Mouse (Mus musculus): ENCODE results near the gene Aox2. TPM values are rescaled to one million over a fixed set of nuclear protein-coding genes. Genes with fewer than 3 reads are reported as not detected.

Aox2 gene
- polyA plus RNA-seq, 1 experiment from 2014 or later = 0.04 TPM

GRCm38 (mm10) chr1:58392268-58392651, 114.1 kb downstream of the Aox2 start:
- Histone ChIP-seq H3K27ac (replicated peaks) (peak overlapping the region; percentile 99), H3K4me3 (ENCODE audit: low read depth, low read length) (peak overlapping the region; percentile 90), H3K9ac (ENCODE audit: low read length) (peak overlapping the region; percentile 99), H3K4me2 (replicated peaks; ENCODE audit: low read depth) (peak overlapping the region; percentile 77), H3K36me3 (ENCODE audit: control insufficient read depth, insufficient read depth, low read length) (peaks cover 7% of the 10 kb centered on the region), H3K9me3 (ENCODE audit: control insufficient read depth, low read length) (no peaks in the 10 kb centered on the region), H3K27me3 (ENCODE audit: control insufficient read depth, insufficient read depth, low read length) (no peaks in the 10 kb centered on the region), H3K4me1 (replicated peaks; ENCODE audit: control insufficient read depth, insufficient read depth) (no peaks in the 10 kb centered on the region; the same call in 1 of the 2 replicates)
- TF ChIP-seq CTCF (IDR thresholded peaks at IDR 0.05; ENCODE audit: low read depth) (no peak), EP300 (optimal IDR thresholded peaks at IDR 0.05) (no peak)
- ATAC-seq (ENCODE audit: low FRiP score, low TSS enrichment) (no peak; the same call in 1 of the 2 replicates), DNase-seq (ENCODE audit: low spot score) (no peak)
- WGBS = under 1% methylated on average over 16 of the region's 16 CpGs

GRCm38 (mm10) chr1:58392652-58393283, 114.6 kb downstream of the Aox2 start, which contains the start of gene Bzw1:
Gene Bzw1, plus strand, starts transcription at chr1:58392898.
- peak; percentile 94 for DNase-seq (ENCODE audit: low spot score)
- peak within 1 kb of the TSS; percentile 77 for H3K4me2 ChIP-seq (replicated peaks; ENCODE audit: low read depth)
- H3K27ac ChIP-seq (replicated peaks) = peak within 1 kb of the TSS; percentile 99
- H3K4me1 ChIP-seq (replicated peaks; ENCODE audit: control insufficient read depth, insufficient read depth) = no peaks in the 10 kb centered on the region; the same call in 1 of the 2 replicates
- no peaks in the 10 kb centered on the region for H3K9me3 ChIP-seq (ENCODE audit: control insufficient read depth, low read length)
- H3K4me3 ChIP-seq (ENCODE audit: low read depth, low read length) = peak within 1 kb of the TSS; percentile 90
- H3K9ac ChIP-seq (ENCODE audit: low read length) = peak within 1 kb of the TSS; percentile 99
- no peak; the same call in 1 of the 2 replicates for TF ChIP-seq CTCF (IDR thresholded peaks at IDR 0.05; ENCODE audit: low read depth)
- TF ChIP-seq EP300 (optimal IDR thresholded peaks at IDR 0.05) = peak; percentile 99
- under 1% methylated on average over 45 of the region's 61 CpGs for WGBS
- H3K36me3 ChIP-seq (ENCODE audit: control insufficient read depth, insufficient read depth, low read length) = peaks cover 7% of the 10 kb centered on the region
- H3K27me3 ChIP-seq (ENCODE audit: control insufficient read depth, insufficient read depth, low read length) = no peaks in the 10 kb centered on the region
- ATAC-seq (ENCODE audit: low FRiP score, low TSS enrichment) = peak; percentile 96

GRCm38 (mm10) chr1:58393284-58394195, 115.4 kb downstream of the Aox2 start:
- Histone ChIP-seq H3K4me3 (ENCODE audit: low read depth, low read length) (peak overlapping the region; percentile 90), H3K36me3 (ENCODE audit: control insufficient read depth, insufficient read depth, low read length) (peaks cover 13% of the 10 kb centered on the region), H3K27me3 (ENCODE audit: control insufficient read depth, insufficient read depth, low read length) (no peaks in the 10 kb centered on the region), H3K4me1 (replicated peaks; ENCODE audit: control insufficient read depth, insufficient read depth) (no peaks in the 10 kb centered on the region; the same call in 1 of the 2 replicates), H3K9ac (ENCODE audit: low read length) (peak overlapping the region; percentile 99), H3K27ac (replicated peaks) (peak overlapping the region; percentile 99), H3K4me2 (replicated peaks; ENCODE audit: low read depth) (peak overlapping the region; percentile 77), H3K9me3 (ENCODE audit: control insufficient read depth, low read length) (no peaks in the 10 kb centered on the region)
- no peak for TF ChIP-seq EP300 (optimal IDR thresholded peaks at IDR 0.05)
- peak; percentile 21; the same call in 1 of the 2 replicates for TF ChIP-seq CTCF (IDR thresholded peaks at IDR 0.05; ENCODE audit: low read depth)
- WGBS = under 1% methylated on average over 46 of the region's 90 CpGs
- DNase-seq (ENCODE audit: low spot score) (peak; percentile 75), ATAC-seq (ENCODE audit: low FRiP score, low TSS enrichment) (peak; percentile 59)

GRCm38 (mm10) chr1:58395341-58395740, 117.2 kb downstream of the Aox2 start:
- 91% methylated on average over 3 of the region's 3 CpGs for WGBS
- ATAC-seq (ENCODE audit: low FRiP score, low TSS enrichment) (no peak), DNase-seq (ENCODE audit: low spot score) (no peak)
- no peaks in the 10 kb centered on the region for H3K9me3 ChIP-seq (ENCODE audit: control insufficient read depth, low read length)
- TF ChIP-seq CTCF (IDR thresholded peaks at IDR 0.05; ENCODE audit: low read depth) = peak; percentile 22; the same call in 1 of the 2 replicates
- TF ChIP-seq EP300 (optimal IDR thresholded peaks at IDR 0.05) = no peak
- H3K27ac ChIP-seq (replicated peaks) = no peak overlapping the region
- H3K4me1 ChIP-seq (replicated peaks; ENCODE audit: control insufficient read depth, insufficient read depth) = no peaks in the 10 kb centered on the region; the same call in 1 of the 2 replicates
- H3K9ac ChIP-seq (ENCODE audit: low read length) = no peak overlapping the region
- H3K4me3 ChIP-seq (ENCODE audit: low read depth, low read length) = no peak overlapping the region
- no peak overlapping the region for H3K4me2 ChIP-seq (replicated peaks; ENCODE audit: low read depth)
- H3K36me3 ChIP-seq (ENCODE audit: control insufficient read depth, insufficient read depth, low read length) = peaks cover 24% of the 10 kb centered on the region
- no peaks in the 10 kb centered on the region for H3K27me3 ChIP-seq (ENCODE audit: control insufficient read depth, insufficient read depth, low read length)

- H3K36me3 ChIP-seq (ENCODE audit: control insufficient read depth, insufficient read depth, low read length) = peaks cover 30% of the 10 kb centered on the region
- H3K4me2 ChIP-seq (replicated peaks; ENCODE audit: low read depth) = no peak overlapping the region
- 96% methylated on average over 1 of the region's 1 CpGs for WGBS
- no peak for ATAC-seq (ENCODE audit: low FRiP score, low TSS enrichment)
- no peak overlapping the region for H3K9ac ChIP-seq (ENCODE audit: low read length)
- TF ChIP-seq EP300 (optimal IDR thresholded peaks at IDR 0.05) (no peak), CTCF (IDR thresholded peaks at IDR 0.05; ENCODE audit: low read depth) (peak; percentile 51)
- H3K4me1 ChIP-seq (replicated peaks; ENCODE audit: control insufficient read depth, insufficient read depth) = no peaks in the 10 kb centered on the region; the same call in 1 of the 2 replicates
- H3K4me3 ChIP-seq (ENCODE audit: low read depth, low read length) = no peak overlapping the region
- no peak for DNase-seq (ENCODE audit: low spot score)
- no peak overlapping the region for H3K27ac ChIP-seq (replicated peaks)
- no peaks in the 10 kb centered on the region for H3K9me3 ChIP-seq (ENCODE audit: control insufficient read depth, low read length)
- no peaks in the 10 kb centered on the region for H3K27me3 ChIP-seq (ENCODE audit: control insufficient read depth, insufficient read depth, low read length)
Measured at GRCm38 (mm10) chr1:58396179-58396578, 118.1 kb downstream of the Aox2 start.

All from stomach, postnatal 0 days (tissue).